In genomic region chr16:23341254-23341653, GRCm38 (mm10) we compare ENCODE assay signal across 25 mouse cellular contexts.
"Had no signal": no experiment of that assay in that cellular context is flagged by ENCODE, and none has a peak within 500 bp of the region (broad histone marks: within the 10 kb centered on the region; RNA-seq: fewer than 3 reads in every experiment).

No protein-coding gene starts in this region.

- H3K4me2 ChIP-seq: embryonic facial prominence, embryonic 12.5 days; embryonic facial prominence, embryonic 13.5 days; embryonic facial prominence, embryonic 15.5 days; forebrain, embryonic 12.5 days; forebrain, embryonic 13.5 days; forebrain, embryonic 15.5 days had no signal

- H3K9ac ChIP-seq: embryonic facial prominence, embryonic 12.5 days; embryonic facial prominence, embryonic 13.5 days; embryonic facial prominence, embryonic 15.5 days; forebrain, embryonic 12.5 days; forebrain, embryonic 13.5 days; forebrain, embryonic 15.5 days; forebrain, postnatal 0 days had no signal

- H3K27me3 ChIP-seq: embryonic facial prominence, embryonic 12.5 days; embryonic facial prominence, embryonic 13.5 days; embryonic facial prominence, embryonic 15.5 days; forebrain, embryonic 12.5 days; forebrain, embryonic 13.5 days; forebrain, embryonic 15.5 days had no signal

- H3K27ac ChIP-seq: embryonic facial prominence, embryonic 10.5 days; embryonic facial prominence, embryonic 12.5 days; embryonic facial prominence, embryonic 13.5 days; embryonic facial prominence, embryonic 15.5 days; forebrain, embryonic 10.5 days; forebrain, embryonic 12.5 days; forebrain, embryonic 13.5 days; forebrain, embryonic 15.5 days; gastrocnemius, adult 2 months; heart, adult 2 months had no signal

- H3K4me1 ChIP-seq: embryonic facial prominence, embryonic 10.5 days; embryonic facial prominence, embryonic 12.5 days; embryonic facial prominence, embryonic 13.5 days; embryonic facial prominence, embryonic 15.5 days; forebrain, embryonic 10.5 days; forebrain, embryonic 12.5 days; forebrain, embryonic 13.5 days; forebrain, embryonic 15.5 days had no signal

- H3K9me3 ChIP-seq: embryonic facial prominence, embryonic 10.5 days; embryonic facial prominence, embryonic 12.5 days; embryonic facial prominence, embryonic 13.5 days; embryonic facial prominence, embryonic 15.5 days; forebrain, embryonic 12.5 days; forebrain, embryonic 13.5 days; forebrain, embryonic 15.5 days had no signal

- DNase-seq: cerebellum, adult 9-10 months; cerebellum, adult 9-11 months; cerebellum, postnatal 10 days; cerebellum, postnatal 14 days; cerebellum, postnatal 25 days; cerebellum, postnatal 36 days; embryo, embryonic 11 days; forebrain, postnatal 0 days; gastrocnemius, adult 2 months; gastrocnemius, postnatal 10 days; gastrocnemius, postnatal 14 days; gastrocnemius, postnatal 25 days; gastrocnemius, postnatal 36 days; heart, adult 11 months; heart, adult 18-20 months; heart, adult 2 months had no signal

- H3K4me3 ChIP-seq: embryonic facial prominence, embryonic 10.5 days; embryonic facial prominence, embryonic 12.5 days; embryonic facial prominence, embryonic 13.5 days; embryonic facial prominence, embryonic 15.5 days; erythroblast, embryonic 14.5 days; forebrain, embryonic 10.5 days; forebrain, embryonic 12.5 days; forebrain, embryonic 13.5 days; forebrain, embryonic 15.5 days; gastrocnemius, adult 2 months; heart, adult 2 months had no signal
